Mouse (Mus musculus) heart, postnatal 36 days (tissue): Measurements from ENCODE around the gene Pdcd1lg2. TPM values are rescaled to one million over a fixed set of nuclear protein-coding genes. Genes with fewer than 3 reads are reported as not detected.
A peak's percentile ranks its signal among the peaks of the same experiment; 100 is the strongest.

Experiments
- DNase-seq, 2 experiments: peaks; one replicate each; pipeline ENCODE4 v3.0.0; 2021 to 2022
- intact Hi-C: fragments of 180-260 bp; cut with DNase I; formaldehyde crosslinking; loops from one replicate; pipeline ENCODE4 v1.15.1; 2025
- total RNA-seq, 2 experiments: library from RNA; stranded (reverse); gene quantifications; 2 replicates each; pipeline ENCODE4 v1.2.3; 2021

Pdcd1lg2 gene
- total RNA-seq, 2 experiments from 2014 or later: not detected

DNA sequence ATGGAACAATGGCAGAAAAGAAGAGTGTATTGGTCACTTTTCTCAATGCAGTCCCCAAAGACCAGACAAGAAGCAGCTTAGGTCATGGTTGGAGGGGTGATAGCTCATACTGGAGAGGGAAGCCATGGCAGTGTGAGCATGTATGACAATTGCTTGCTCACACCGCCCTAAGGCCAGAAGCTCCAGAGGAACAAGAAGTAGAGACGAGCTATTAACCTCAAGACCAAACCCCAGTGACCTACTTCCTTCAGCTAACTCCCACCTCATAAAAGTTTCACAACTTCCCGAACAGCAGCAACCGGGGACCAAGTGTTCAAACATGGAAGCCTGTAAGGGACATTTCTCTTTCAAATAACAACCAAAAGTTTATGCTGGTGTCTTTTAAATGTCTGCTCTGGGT is 51.7 kb downstream of the Pdcd1lg2 start:
- no peak for DNase-seq
- intact Hi-C loops: no loop called here

- intact Hi-C loops: loop anchor here (2.0 kb wide), 1 partner anchor 21 kb away; no protein-coding TSS in a partner anchor
- DNase-seq: no peak
These were observed 53.1 kb downstream of the Pdcd1lg2 start for GRCm38 (mm10) chr19:29463645-29464395.

DNA sequence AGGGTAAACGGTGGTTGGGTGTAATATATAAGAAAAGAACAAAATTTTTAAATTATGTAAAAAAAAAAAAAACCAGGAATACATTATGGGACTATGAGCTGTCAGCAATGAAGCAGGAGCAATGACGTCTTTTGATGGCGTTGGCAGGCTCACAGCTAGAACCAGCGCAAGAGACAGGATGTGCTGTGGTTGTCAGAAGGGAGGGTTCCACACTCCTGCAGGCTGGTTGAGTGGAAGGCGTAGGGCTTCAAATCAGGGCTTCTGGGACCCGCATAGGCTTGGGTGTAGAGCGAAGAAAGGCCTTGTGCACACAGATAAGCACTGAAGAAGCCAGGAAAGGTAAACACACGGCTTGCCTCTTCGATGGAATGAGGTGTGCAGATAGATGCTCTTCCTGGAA is 56.1 kb downstream of the Pdcd1lg2 start:
- intact Hi-C loops: no loop called here

GRCm38 (mm10) chr19:29468941-29469685 is 58.4 kb downstream of the Pdcd1lg2 start:
- intact Hi-C loops: no loop called here

More for the DNA sequence above, 56.1 kb downstream of the Pdcd1lg2 start:
- no peak for DNase-seq

GRCm38 (mm10) chr19:29469686-29470254 is 59.1 kb downstream of the Pdcd1lg2 start:
- intact Hi-C loops: loop anchor here (5.0 kb wide), 1 partner anchor 52 kb away; no protein-coding TSS in a partner anchor

More at GRCm38 (mm10) chr19:29468941-29469685, 58.4 kb downstream of the Pdcd1lg2 start:
- DNase-seq: peak; percentile 66 to 70

DNA sequence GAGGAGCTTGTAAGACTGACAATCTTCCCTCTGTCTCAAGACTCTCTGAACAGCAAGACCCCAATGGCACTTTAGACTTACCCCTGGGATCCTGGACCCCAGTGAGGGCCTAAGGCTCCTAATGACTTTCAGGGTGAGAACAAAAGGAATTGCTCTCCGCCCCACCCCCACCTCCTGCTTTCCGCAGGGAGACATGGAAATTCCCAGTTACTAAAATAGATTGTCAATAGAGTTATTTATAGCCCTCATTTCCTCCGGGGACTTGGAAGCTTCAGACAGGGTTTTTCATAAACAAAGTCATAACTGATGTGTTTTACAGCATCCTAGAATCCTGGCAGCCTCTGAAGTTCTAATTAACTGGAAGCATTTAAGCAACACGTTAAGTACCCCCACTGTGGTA is 59.9 kb downstream of the Pdcd1lg2 start:
- intact Hi-C loops: loop anchor here (5.0 kb wide), 1 partner anchor 53 kb away; no protein-coding TSS in a partner anchor
- DNase-seq: peak in 1 of 2 experiments; percentile 70

More at GRCm38 (mm10) chr19:29469686-29470254, 59.1 kb downstream of the Pdcd1lg2 start:
- DNase-seq: no peak

GRCm38 (mm10) chr19:29472424-29472823 is 61.7 kb downstream of the Pdcd1lg2 start:
- intact Hi-C loops: loop anchor here (5.0 kb wide), 1 partner anchor 55 kb away; no protein-coding TSS in a partner anchor

DNA sequence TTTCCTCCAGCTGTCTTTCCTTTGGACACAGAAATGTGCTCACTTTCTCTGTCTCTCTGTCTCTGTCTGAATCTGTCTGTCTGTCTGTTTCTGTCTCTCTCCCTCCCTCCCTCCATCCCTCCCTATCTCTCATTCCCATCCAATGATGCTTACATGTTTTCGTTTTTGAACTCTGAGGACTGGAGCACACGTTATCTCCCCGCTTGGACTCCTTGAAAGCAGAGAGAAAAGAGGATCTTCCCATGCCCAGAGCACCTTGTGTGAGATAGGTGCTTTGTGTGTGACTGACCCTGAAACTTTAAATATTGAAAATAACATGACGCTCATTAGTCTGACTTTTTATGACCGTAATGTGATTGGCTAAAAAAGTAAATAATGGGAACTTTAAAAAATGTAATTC is 62.2 kb downstream of the Pdcd1lg2 start:
- DNase-seq: no peak
- intact Hi-C loops: loop anchor here (5.0 kb wide), 1 partner anchor 56 kb away; no protein-coding TSS in a partner anchor

More at GRCm38 (mm10) chr19:29472424-29472823, 61.7 kb downstream of the Pdcd1lg2 start:
- DNase-seq: no peak

- intact Hi-C loops: loop anchor here (5.0 kb wide), 1 partner anchor 58 kb away; no protein-coding TSS in a partner anchor
- no peak for DNase-seq
These were observed 64.1 kb downstream of the Pdcd1lg2 start for GRCm38 (mm10) chr19:29474803-29475202.

- DNase-seq: no peak
- intact Hi-C loops: no loop called here
These were observed 64.5 kb downstream of the Pdcd1lg2 start for GRCm38 (mm10) chr19:29475210-29475620.

DNA sequence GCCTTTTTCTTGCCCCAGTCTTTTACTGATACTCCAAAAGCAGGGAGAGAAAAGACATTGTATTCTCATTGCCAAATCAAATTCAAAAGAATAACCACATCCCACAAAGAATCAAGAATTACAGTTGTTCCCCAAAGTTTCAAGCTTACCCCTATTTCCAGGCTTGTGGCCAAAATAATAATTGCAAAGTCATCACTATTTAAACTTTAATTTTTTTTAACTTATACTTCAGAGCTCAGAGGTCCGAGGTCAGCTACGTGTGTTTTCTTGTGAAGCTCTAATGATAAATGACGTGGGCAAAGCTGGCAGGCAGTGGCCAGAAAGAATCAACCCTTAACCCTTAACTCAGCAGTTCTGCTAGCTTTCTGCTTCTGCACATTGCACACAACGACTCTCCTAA is 67.9 kb downstream of the Pdcd1lg2 start:
- DNase-seq: no peak
- intact Hi-C loops: no loop called here

DNA sequence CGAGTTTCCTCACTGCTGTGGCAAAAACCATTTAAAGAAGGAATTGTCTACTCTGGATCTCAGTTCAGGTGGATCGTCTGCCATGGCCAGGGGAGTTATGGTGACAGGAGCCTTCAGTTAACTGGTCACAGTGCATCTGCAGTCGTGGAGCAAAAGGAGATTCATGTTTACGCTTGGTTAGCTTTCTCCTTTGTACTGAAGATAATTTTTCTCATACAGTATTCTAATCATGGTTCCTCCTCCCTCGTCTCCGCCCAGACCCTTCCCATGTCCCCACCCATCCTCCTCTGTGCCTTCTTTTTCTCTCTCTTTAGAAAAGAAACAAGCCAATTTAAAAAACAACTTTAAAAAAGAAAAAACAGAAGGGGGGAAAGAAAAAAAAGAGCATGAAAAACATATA is 70.9 kb downstream of the Pdcd1lg2 start:
- intact Hi-C loops: no loop called here
- DNase-seq: no peak

DNA sequence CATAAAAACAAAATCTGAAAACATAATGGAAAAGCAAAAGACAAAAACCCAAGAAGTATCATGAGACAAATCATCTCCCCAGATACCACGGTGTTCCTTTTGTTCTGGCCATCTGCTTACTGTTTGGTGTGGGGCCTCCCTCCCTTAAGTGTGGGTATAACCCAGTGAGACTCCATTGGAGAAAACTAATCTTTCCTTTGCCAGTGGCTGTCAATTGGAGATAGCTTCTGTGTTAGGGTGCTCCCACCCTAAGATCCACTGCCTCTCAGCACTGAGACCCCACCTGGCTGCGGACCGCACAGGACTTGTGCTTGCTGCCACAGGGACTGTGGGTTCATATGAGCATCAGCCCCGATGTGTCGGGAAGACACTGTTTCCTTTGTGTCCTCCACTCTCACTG is 71.4 kb downstream of the Pdcd1lg2 start:
- DNase-seq: no peak
- intact Hi-C loops: no loop called here

GRCm38 (mm10) chr19:29482637-29483036 is 71.9 kb downstream of the Pdcd1lg2 start:
- intact Hi-C loops: no loop called here

GRCm38 (mm10) chr19:29483386-29483785 is 72.7 kb downstream of the Pdcd1lg2 start:
- intact Hi-C loops: no loop called here
- DNase-seq: no peak

More at GRCm38 (mm10) chr19:29482637-29483036, 71.9 kb downstream of the Pdcd1lg2 start:
- no peak for DNase-seq

DNA sequence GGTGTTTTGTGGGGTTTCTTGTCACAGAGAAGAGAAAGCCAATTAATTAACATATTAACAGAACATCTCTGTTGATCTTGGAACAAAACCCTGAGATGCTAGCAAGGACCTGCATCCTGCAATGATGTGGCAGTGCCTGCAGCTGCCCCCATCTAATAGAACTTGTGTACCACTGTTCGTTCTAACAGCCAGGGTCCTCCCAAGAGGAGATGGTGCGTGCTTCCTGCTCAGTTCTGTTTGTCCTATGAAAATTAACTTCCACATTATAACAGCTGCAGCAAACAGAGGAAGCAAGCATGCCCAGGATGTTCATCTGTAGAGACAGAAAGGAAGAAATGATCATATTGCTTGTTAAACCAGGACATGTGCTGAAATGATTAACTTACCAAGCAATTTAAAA is 73.8 kb downstream of the Pdcd1lg2 start:
- intact Hi-C loops: no loop called here
- DNase-seq: no peak

GRCm38 (mm10) chr19:29485257-29485948 is 74.7 kb downstream of the Pdcd1lg2 start:
- intact Hi-C loops: no loop called here

DNA sequence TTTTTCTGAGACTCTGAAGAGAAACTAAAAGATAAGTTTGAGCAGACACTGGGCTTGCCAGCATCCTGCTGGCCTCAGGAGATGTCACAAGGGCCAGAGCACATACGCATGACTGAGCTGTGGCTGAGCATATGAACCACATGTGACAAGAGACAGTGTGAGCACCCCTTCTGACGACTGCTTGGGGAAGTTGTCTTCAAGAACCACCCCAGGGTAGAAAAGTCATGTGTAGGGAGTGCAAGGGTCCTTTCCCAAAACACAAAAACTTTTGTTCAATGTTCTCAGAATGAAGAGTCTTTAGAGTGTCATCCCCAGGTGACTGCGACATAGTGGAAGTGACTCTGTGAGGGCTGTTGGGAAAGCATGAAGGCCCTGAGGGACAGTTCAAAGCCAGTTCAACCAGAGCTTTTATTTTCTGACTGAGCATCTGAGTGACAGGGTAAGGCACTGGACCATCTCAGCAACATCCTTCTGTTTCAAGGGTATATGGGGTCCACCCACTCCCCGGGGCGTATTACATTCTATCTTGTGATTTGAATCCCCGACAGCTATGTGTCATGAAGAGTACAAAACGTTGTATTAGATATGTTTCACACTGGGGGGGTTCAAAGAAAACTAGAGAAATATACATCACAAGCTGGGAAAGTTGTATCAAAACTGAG is 76.0 kb downstream of the Pdcd1lg2 start:
- DNase-seq: no peak
- intact Hi-C loops: no loop called here

More at GRCm38 (mm10) chr19:29485257-29485948, 74.7 kb downstream of the Pdcd1lg2 start:
- no peak for DNase-seq

DNA sequence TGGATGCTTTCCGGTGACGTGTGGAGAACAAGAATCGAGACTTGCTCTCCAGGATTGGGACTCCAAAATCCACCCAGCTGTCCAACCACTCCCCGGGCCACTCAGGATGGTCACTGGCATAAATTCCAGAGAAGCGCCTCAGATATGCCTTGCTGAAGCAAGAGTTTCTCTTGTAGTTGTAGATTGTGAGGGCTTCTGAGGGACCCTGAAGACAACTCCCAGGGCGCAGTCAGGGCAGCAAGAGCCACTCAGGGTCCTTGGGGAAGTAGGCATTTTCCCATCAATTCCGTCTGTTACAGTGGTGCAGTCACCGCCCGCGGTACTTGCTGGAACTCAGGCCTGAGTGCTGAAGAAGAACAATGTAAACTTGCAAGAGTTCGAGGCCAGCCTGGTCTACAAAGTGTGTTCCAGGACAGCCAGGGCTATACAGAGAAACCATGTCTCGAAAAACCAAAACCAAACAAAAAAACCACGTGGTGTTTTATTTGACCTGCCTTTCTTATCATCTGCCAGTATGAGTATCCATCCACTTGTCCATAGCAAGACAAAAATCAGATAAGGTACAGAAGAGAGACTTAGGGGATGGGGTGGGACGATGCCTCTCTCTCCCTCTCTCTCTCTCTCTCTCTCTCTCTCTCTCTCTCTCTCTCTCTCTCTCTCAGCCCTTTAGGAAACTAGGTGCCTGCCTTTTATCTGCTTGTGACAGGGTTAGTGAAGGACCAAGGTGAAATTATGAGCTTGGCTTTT is 76.8 kb downstream of the Pdcd1lg2 start:
- no peak for DNase-seq
- intact Hi-C loops: no loop called here
